Mouse (Mus musculus) megakaryocyte-erythroid progenitor cell, adult 5-6 weeks (primary cell): ENCODE measurements around the gene Lta. TPM values are rescaled to one million over a fixed set of nuclear protein-coding genes. Genes with fewer than 3 reads are reported as not detected.
A peak's percentile ranks its signal among the peaks of the same experiment; 100 is the strongest.

ENCODE experiments used
- ATAC-seq: replicated peaks from 2 replicates; pipeline ENCODE4 v1.8.0; 2016; ENCODE audit warnings: mild to moderate bottlenecking, inconsistent platforms; ENCODE audit not compliant: severe bottlenecking, poor library complexity, low FRiP score, low TSS enrichment
- total RNA-seq, 2 experiments: library from RNA; stranded (forward) in 1 of 2; stranded (reverse) in 1 of 2; fragments of 200-1000, 215-1000 nt in 1 of 2; fragments of >200 nt in 1 of 2; fragmentation: Nextera tagmentation in 1 of 2; gene quantifications; 2 replicates each; pipeline ENCODE4 v1.2.3; 2014 to 2017

Lta gene
- total RNA-seq, 2 experiments from 2014 or later, result not detected

- ATAC-seq, result no peak
Measured at GRCm38 (mm10) chr17:35219601-35220041, 14.5 kb upstream of the Lta start.

GRCm38 (mm10) chr17:35218516-35219193 is 13.5 kb upstream of the Lta start:
- ATAC-seq, result no peak; the same call in 1 of the 2 replicates

- ATAC-seq, result no peak
Measured at GRCm38 (mm10) chr17:35213071-35213470, 7.9 kb upstream of the Lta start.

GRCm38 (mm10) chr17:35210593-35210992 is 5.4 kb upstream of the Lta start:
- no peak for ATAC-seq

DNA sequence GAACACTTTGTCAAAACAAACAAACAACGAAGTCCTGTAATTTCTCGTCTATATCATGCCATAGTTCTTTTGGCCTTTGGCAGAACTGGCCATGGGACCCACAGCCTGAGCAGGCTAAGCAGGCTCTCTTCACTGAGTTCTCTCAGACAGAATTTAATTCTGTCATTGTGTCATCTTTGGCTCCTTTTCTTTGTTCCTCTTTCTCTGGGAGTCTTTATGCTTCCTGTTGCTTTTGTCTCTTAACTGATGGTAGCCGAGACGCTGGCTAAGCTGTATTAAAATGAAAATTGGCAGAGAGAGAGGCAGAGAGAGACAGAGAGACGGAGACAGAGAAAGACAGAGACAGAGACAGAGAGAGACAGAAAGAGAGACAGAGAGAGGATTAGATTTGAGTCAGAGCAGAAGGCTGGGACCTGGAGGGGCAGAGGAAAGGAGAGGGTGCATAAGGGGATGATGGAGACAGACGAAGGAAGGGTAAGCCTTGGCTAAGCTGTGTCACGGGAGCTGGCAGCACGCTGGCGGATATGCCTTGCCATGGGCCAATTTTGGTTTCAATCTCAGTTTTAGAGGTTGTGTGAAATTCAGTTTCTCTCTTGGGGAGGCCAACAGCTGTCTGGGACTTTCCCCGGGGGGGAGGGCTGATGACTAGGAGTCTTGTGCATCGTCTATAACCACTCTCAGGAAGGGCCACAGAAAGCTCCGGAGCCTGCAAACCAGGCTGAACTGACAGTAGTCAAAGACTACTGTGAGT is 4.8 kb upstream of the Lta start:
- no peak for ATAC-seq

GRCm38 (mm10) chr17:35205380-35205769 is 224 bp upstream of the Lta start:
- ATAC-seq, result no peak

- no peak for ATAC-seq
Measured at GRCm38 (mm10) chr17:35202442-35202841, 2.7 kb downstream of the Lta start.

DNA sequence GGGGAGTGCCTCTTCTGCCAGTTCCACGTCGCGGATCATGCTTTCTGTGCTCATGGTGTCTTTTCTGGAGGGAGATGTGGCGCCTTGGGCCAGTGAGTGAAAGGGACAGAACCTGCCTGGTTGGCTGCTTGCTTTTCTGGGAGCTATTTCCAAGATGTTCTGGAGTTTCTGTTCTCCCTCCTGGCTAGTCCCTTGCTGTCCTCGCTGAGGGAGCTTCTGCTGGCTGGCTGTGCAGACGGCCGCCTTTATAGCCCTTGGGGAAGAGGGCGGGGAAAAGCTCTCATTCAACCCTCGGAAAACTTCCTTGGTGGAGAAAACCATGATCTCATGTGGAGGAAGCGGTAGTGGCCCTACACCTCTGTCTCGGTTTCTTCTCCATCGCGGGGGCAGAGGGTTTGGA is 3.4 kb downstream of the Lta start, which contains the start of gene Tnf:
Gene Tnf (minus strand): TSS at position 221 of the 400 bp plus-strand sequence.
- ATAC-seq, result no peak

DNA sequence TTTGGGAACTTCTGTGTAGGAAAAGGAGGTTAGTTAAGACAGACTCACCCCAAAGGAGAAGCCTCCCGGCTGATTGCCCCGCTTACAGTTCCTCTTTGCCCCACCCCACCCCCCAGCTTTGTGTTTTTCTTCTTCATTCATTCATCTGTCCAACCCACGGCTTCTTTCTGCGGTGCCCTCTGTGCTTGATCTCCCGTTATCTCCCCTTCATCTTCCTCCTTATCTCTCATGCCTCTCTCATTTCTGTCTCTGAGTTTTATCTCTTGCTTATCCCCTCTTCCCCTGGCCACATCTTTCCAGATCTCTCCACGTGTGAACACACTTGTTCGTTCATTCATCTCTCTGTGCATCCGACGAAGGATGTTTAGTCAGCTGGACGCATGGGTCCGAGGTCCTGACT is 4.0 kb downstream of the Lta start:
- no peak for ATAC-seq

DNA sequence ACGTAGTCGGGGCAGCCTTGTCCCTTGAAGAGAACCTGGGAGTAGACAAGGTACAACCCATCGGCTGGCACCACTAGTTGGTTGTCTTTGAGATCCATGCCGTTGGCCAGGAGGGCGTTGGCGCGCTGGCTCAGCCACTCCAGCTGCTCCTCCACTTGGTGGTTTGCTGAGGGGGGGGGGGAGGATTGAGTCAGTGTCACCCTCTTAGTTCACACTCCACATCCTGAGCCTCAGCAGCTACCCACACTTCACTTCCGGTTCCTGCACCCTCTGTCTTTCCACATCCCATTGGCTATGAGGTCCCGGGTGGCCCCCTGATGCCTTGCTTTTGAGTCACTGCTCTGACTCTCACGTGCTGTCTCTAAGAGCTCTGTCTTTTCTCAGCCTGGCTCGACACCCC is 4.8 kb downstream of the Lta start:
- ATAC-seq, result peak; percentile 46

GRCm38 (mm10) chr17:35198946-35199345 is 6.2 kb downstream of the Lta start:
- ATAC-seq, result no peak

DNA sequence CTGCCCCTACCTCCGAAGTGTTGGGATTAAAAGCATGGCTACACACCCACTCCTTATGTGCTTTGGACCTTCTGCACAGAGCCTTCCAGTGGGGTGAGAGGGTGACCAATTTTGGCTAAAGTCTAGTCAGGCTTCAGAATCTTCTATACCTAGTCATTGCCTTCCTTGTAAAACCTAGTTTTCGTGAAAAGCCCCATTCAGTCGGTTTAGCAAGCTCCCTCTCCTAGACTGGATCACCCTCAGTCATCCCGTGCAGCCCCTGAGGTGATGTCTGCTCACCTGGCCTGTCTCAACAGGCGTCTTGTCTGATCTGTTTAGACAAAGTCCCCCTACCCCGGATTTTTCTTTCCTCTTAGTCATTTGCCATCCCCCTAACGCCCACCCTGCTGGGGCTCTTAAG is 7.1 kb downstream of the Lta start:
- ATAC-seq, result no peak

- ATAC-seq, result no peak
Measured at GRCm38 (mm10) chr17:35197126-35197525, 8.0 kb downstream of the Lta start.

- no peak for ATAC-seq
Measured at GRCm38 (mm10) chr17:35196321-35196641, 8.9 kb downstream of the Lta start.

GRCm38 (mm10) chr17:35195631-35196320 is 9.4 kb downstream of the Lta start:
- ATAC-seq, result peak; percentile 92

- no peak for ATAC-seq
Measured at GRCm38 (mm10) chr17:35194844-35195630, 10.1 kb downstream of the Lta start.

DNA sequence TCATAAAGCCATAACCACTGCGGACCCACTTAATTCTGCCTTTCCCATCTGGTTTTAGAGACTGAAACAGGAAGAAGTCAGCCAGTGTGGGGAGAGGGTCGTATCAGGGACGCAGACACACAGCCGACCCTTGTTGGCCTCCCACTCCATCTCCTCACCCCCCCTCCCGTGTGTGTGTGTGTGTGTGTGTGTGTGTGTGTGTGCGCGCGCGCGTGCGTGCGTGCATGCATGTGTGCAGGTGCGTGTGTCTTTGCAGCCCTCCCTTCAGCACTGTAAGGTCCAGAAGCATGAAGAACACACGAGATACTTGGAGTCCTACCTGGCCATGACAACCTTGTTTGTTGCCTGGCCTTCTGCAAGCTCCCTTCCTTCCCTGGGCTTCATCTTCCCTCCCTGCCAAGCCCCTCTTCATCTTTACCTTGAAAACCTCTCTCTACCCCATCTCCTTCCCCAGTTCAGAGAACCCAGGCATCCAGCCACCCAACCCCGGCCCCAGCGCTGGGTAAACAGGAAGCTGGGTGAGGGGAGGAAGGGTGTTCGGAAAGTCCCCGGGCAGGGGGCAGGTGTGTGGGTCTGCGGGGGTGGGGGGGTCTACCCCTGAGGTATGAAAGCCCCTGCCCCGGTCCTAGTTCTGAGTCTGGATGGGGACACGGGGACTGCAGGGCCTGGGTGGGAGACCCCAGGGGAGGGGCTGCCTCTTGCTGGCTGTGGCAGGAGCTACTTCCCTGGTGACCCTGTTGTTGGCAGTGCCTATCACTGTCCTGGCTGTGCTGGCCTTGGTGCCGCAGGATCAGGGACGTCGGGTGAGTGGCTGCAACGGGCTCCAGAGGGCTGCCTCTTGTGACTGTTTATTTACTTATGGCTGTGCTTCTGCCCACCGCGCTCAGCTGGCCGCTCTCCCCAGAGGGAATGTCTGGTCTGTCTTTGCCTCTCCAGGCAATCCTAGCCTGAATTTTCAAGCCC is 11.0 kb downstream of the Lta start, which contains the start of gene Ltb:
Gene Ltb (plus strand): TSS at position 559 of the 963 bp plus-strand sequence.
- ATAC-seq, result no peak

- ATAC-seq, result no peak
Measured at GRCm38 (mm10) chr17:35192924-35193323, 12.2 kb downstream of the Lta start.

GRCm38 (mm10) chr17:35191723-35192122 is 13.4 kb downstream of the Lta start:
- no peak for ATAC-seq
